Comparison of ENCODE assay signal across 9 mouse cellular contexts in the genomic region with DNA sequence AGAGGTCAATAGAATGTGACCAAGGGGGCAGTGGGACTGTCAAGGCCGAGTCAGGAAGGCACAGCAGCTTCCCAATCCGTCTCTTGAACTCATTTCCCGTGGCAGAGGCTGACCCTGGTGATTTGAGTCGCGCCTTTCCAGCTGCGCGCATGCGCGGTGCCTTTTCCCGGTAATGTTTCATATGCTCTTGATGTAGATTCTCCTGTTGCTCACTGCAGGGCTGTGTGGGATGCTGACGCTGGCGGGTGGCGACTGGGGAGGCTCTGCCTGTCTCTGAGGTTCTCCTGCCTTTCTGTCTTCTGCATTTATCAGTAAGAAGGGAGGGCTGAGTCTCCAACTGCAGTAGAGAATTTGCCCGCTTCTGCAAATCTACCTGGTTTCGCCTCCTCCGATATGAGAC. TPM values are rescaled to one million over a fixed set of nuclear protein-coding genes. Genes with fewer than 3 reads are reported as not detected.
A peak's percentile ranks its signal among the peaks of the same experiment; 100 is the strongest.
DNase-seq lines count a peak whose midpoint lies in the region.
"Had no signal": no experiment of that assay in that cellular context is flagged by ENCODE, and none has a peak within 500 bp of the region (broad histone marks: within the 10 kb centered on the region; RNA-seq: fewer than 3 reads in every experiment).

No protein-coding gene starts in this region.

- peak; percentile 48 for DNase-seq in layer of hippocampus, adult 11-12 months (ENCODE audit: low spot score)
- no peak for DNase-seq in layer of hippocampus, adult 9-10 months (ENCODE audit: low spot score)
- DNase-seq in ZHBTc4 (ENCODE audit: low read depth, low spot score), result peak; percentile 67
- DNase-seq in frontal cortex, postnatal 14 days (ENCODE audit: low spot score in 2 of 2), result peak; percentile 43 to 66
- DNase-seq in left cerebral cortex, postnatal 36 days (ENCODE audit: low spot score in 2 of 2), result peak; percentile 68 to 74
- no peak for DNase-seq in adrenal gland, postnatal 25 days
- no peak for DNase-seq in kidney, adult 11 months
- DNase-seq in thymus, postnatal 36 days, result no peak

- intact Hi-C loops in left cerebral cortex, postnatal 36 days (cut with DNase I), result no loop called here

RNA-seq across cellular contexts. Expression of gene Aym1, which starts 2.8 kb away (rescaled TPM):
- not detected for total RNA-seq in left cerebral cortex, postnatal 36 days (2021)
- total RNA-seq in adrenal gland, postnatal 25 days (2021), result not detected in 2 replicates
- total RNA-seq: heart, adult 8-10 months had no signal

RNA-seq across cellular contexts. Expression of gene Sgsm1, which starts 43.7 kb away (rescaled TPM):
- total RNA-seq in left cerebral cortex, postnatal 36 days (2021), result 100 to 1,000 TPM; 124 to 169 TPM
- 7.8 and 14.5 TPM in 2 replicates for total RNA-seq in adrenal gland, postnatal 25 days (2021)

Comparison
In these comparisons a context has a peak if more than half of its experiments do, and no peak if none do; other contexts are left out.
1. DNase-seq: peak in layer of hippocampus, adult 11-12 months (single experiment), ZHBTc4 (single experiment), frontal cortex, postnatal 14 days (2 of 2) and left cerebral cortex, postnatal 36 days (2 of 2); none in layer of hippocampus, adult 9-10 months (single experiment), adrenal gland, postnatal 25 days (single experiment), kidney, adult 11 months (single experiment) and thymus, postnatal 36 days (0 of 2).